Mouse (Mus musculus) heart, postnatal 0 days (tissue): Measurements from ENCODE around the gene Zfand2b. TPM values are rescaled to one million over a fixed set of nuclear protein-coding genes. Genes with fewer than 3 reads are reported as not detected.

Experiments
- ATAC-seq: fragments of 200-750 bp; cut with Nextera tagmentation; 2 replicates; pipeline ENCODE4 v1.8.0; 2017; ENCODE audit warnings: low read depth, moderate number of reproducible peaks, moderate library complexity; ENCODE audit not compliant: insufficient read depth
- DNase-seq: peaks from one replicate; pipeline ENCODE4 v3.0.0-alpha.2; 2016; ENCODE audit warnings: low spot score
- H3K27ac ChIP-seq: fragments of 300-500 bp; sonication (generic); 2 replicates; pipeline ENCODE4 v1.5.1; 2014; ENCODE audit warnings: low read depth, mild to moderate bottlenecking
- H3K27me3 ChIP-seq: fragments of 300-500 bp; sonication (generic); 2 replicates; pipeline ENCODE4 v1.6.1; 2014; ENCODE audit warnings: low read length, mixed read lengths; ENCODE audit not compliant: control insufficient read depth, insufficient read depth
- H3K36me3 ChIP-seq: fragments of 300-500 bp; sonication (generic); replicated peaks from 2 replicates; pipeline ENCODE4 v1.6.1; 2014; ENCODE audit warnings: low read length, mixed read lengths; ENCODE audit not compliant: control insufficient read depth, insufficient read depth
- H3K4me1 ChIP-seq: fragments of 300-500 bp; sonication (generic); 2 replicates; pipeline ENCODE4 v1.6.1; 2014; ENCODE audit warnings: antibody characterized with exemption; ENCODE audit not compliant: control insufficient read depth, insufficient read depth
- H3K4me2 ChIP-seq: fragments of 300-500 bp; sonication (generic); 2 replicates; pipeline ENCODE4 v1.6.1; 2014; ENCODE audit warnings: low read depth, mild to moderate bottlenecking, low read length, moderate library complexity
- H3K4me3 ChIP-seq: fragments of 300-500 bp; sonication (generic); 2 replicates; pipeline ENCODE4 v1.5.1; 2014; ENCODE audit warnings: low read depth, low read length
- H3K9ac ChIP-seq: fragments of 300-500 bp; sonication (generic); replicated peaks from 2 replicates; pipeline ENCODE4 v1.6.1; 2014; ENCODE audit warnings: low read depth, low read length, mixed read lengths
- H3K9me3 ChIP-seq: fragments of 300-500 bp; sonication (generic); replicated peaks from 2 replicates; pipeline ENCODE4 v1.6.1; 2016; ENCODE audit warnings: low read length; ENCODE audit not compliant: control insufficient read depth
- CTCF ChIP-seq: IDR thresholded peaks from 2 replicates; pipeline ENCODE4 v1.5.1; 2016; ENCODE audit warnings: antibody characterized with exemption, control low read depth, low read depth
- EP300 ChIP-seq: IDR thresholded peaks from 2 replicates; pipeline ENCODE4 v1.6.1; 2016; ENCODE audit warnings: antibody characterized with exemption, low read depth
- WGBS: fragments of 180-500 bp; shearing (Covaris S2); extraction: QIAGEN DNeasy Blood & Tissue Kit; methylation state at CpG from one replicate; pipeline ENCODE4 v1.1.7; 2014; 5-methylcytosine and 5-hydroxymethylcytosine counted together
- polyA plus RNA-seq: library from polyadenylated mRNA; unstranded; fragments of >200 nt; fragmentation: Nextera tagmentation; extraction: Ambion mirVana; gene quantifications from 2 replicates; pipeline ENCODE4 v1.2.1, GENCODE M21; 2015
- total RNA-seq: library from RNA; depleted of rRNA; stranded (reverse); fragments of >200 nt; gene quantifications from 2 replicates; pipeline ENCODE4 v1.2.3, GENCODE M21; 2014; ENCODE audit warnings: low replicate concordance

The Zfand2b gene
- total and polyA plus RNA-seq, 2 experiments from 2014 or later: 26.1 to 67.1 TPM

GRCm38 (mm10) chr1:75191622-75192402 lies 23.4 kb downstream of the Zfand2b start, which contains the start of the genes Ankzf1 and Atg9a:
Gene Ankzf1 (plus strand): TSS chr1:75192151.
Gene Atg9a (minus strand): TSS chr1:75192196.
- Histone ChIP-seq H3K9ac (peak within 1 kb of the TSS; percentile 89), H3K4me3 (peak within 1 kb of the TSS; percentile 85), H3K36me3 (peaks cover 33% of the 10 kb centered on the region), H3K9me3 (no peaks in the 10 kb centered on the region), H3K4me1 (peaks cover 18% of the 10 kb centered on the region), H3K27me3 (no peaks in the 10 kb centered on the region), H3K27ac (peak within 1 kb of the TSS; percentile 94), H3K4me2 (peak within 1 kb of the TSS; percentile 99)
- peak; percentile 99 for DNase-seq
- WGBS: under 1% methylated on average over 56 of the region's 56 CpGs
- TF ChIP-seq CTCF (no peak; the same call in 1 of the 2 replicates), EP300 (0 out of 2 replicates have a peak, but pooled peaks have one; percentile 24)
- ATAC-seq: peak; percentile 99

GRCm38 (mm10) chr1:75192452-75192851 lies 24.0 kb downstream of the Zfand2b start:
- peak; percentile 39 for ATAC-seq
- TF ChIP-seq CTCF (no peak), EP300 (no peak)
- Histone ChIP-seq H3K4me1 (peaks cover 18% of the 10 kb centered on the region), H3K27me3 (no peaks in the 10 kb centered on the region), H3K4me2 (peak overlapping the region; percentile 99), H3K9ac (peak overlapping the region; percentile 89), H3K27ac (peak overlapping the region; percentile 94), H3K9me3 (no peaks in the 10 kb centered on the region), H3K36me3 (peaks cover 33% of the 10 kb centered on the region), H3K4me3 (peak overlapping the region; percentile 85)
- WGBS: under 1% methylated on average over 19 of the region's 19 CpGs
- peak; percentile 28 for DNase-seq

- no peaks in the 10 kb centered on the region for H3K9me3 ChIP-seq
- 78% methylated on average over 1 of the region's 1 CpGs for WGBS
- H3K36me3 ChIP-seq: peaks cover 39% of the 10 kb centered on the region
- no peak overlapping the region for H3K4me3 ChIP-seq
- H3K4me1 ChIP-seq: no peaks in the 10 kb centered on the region
- no peaks in the 10 kb centered on the region for H3K27me3 ChIP-seq
- H3K9ac ChIP-seq: no peak overlapping the region
- H3K27ac ChIP-seq: no peak overlapping the region
- TF ChIP-seq EP300: no peak
- H3K4me2 ChIP-seq: no peak overlapping the region
- no peak for ATAC-seq
- DNase-seq: no peak
Measured at GRCm38 (mm10) chr1:75201236-75201635, 32.8 kb downstream of the Zfand2b start.

GRCm38 (mm10) chr1:75208967-75209678 lies 40.7 kb downstream of the Zfand2b start:
- DNase-seq: no peak

GRCm38 (mm10) chr1:75210136-75211087 lies 42.0 kb downstream of the Zfand2b start, which contains the start of the genes Glb1l and Stk16:
Gene Glb1l (minus strand): TSS chr1:75210813.
Gene Stk16 (plus strand): TSS chr1:75210838.
- H3K4me3 ChIP-seq: peak within 1 kb of the TSS; percentile 91
- peaks cover 31% of the 10 kb centered on the region for H3K36me3 ChIP-seq
- WGBS: 5% methylated on average over 42 of the region's 42 CpGs
- no peaks in the 10 kb centered on the region for H3K9me3 ChIP-seq
- H3K27ac ChIP-seq: peak within 1 kb of the TSS; percentile 59
- H3K4me2 ChIP-seq: peak within 1 kb of the TSS; percentile 89
- H3K27me3 ChIP-seq: no peaks in the 10 kb centered on the region
- TF ChIP-seq CTCF (no peak), EP300 (peak; percentile 33; the same call in 1 of the 2 replicates)
- H3K4me1 ChIP-seq: peaks cover 29% of the 10 kb centered on the region
- DNase-seq (peak; percentile 95), ATAC-seq (peak; percentile 91)
- H3K9ac ChIP-seq: peak within 1 kb of the TSS; percentile 92

More at GRCm38 (mm10) chr1:75208967-75209678, 40.7 kb downstream of the Zfand2b start:
- Histone ChIP-seq H3K4me2 (peak overlapping the region; percentile 89), H3K27me3 (no peaks in the 10 kb centered on the region), H3K27ac (no peak overlapping the region), H3K4me3 (peak overlapping the region; percentile 91), H3K9me3 (no peaks in the 10 kb centered on the region), H3K36me3 (peaks cover 18% of the 10 kb centered on the region), H3K4me1 (peaks cover 23% of the 10 kb centered on the region), H3K9ac (peak overlapping the region; percentile 58)
- ATAC-seq: no peak
- 10% methylated on average over 34 of the region's 34 CpGs for WGBS
- TF ChIP-seq EP300 (no peak), CTCF (no peak)
